Mouse (Mus musculus) kidney, postnatal 0 days (tissue): ENCODE data around the gene Krtap6-1. TPM values are rescaled to one million over a fixed set of nuclear protein-coding genes. Genes with fewer than 3 reads are reported as not detected.

Source experiments
- polyA plus RNA-seq: library from polyadenylated mRNA; unstranded; fragments of >200 nt; fragmentation: Nextera tagmentation; extraction: Ambion mirVana; gene quantifications from 2 replicates; pipeline ENCODE4 v1.2.1, GENCODE M21; 2015

Krtap6-1 gene
- polyA plus RNA-seq, 1 experiment from 2014 or later = not detected

Other genes starting within 250 kb of the Krtap6-1 start
- gene Gm20741, start 219.5 kb upstream of the Krtap6-1 start, polyA plus RNA-seq = not detected in 2 replicates
- gene Krtap15, start 211.5 kb upstream of the Krtap6-1 start, polyA plus RNA-seq = not detected in 2 replicates
- gene Krtap14, start 205.6 kb upstream of the Krtap6-1 start, polyA plus RNA-seq = not detected in 2 replicates
- gene Krtap19-1, start 162.3 kb upstream of the Krtap6-1 start, polyA plus RNA-seq = not detected in 2 replicates
- gene Krtap19-2, start 157.4 kb upstream of the Krtap6-1 start, polyA plus RNA-seq = not detected in 2 replicates
- not detected in 2 replicates for gene Krtap19-3, start 153.7 kb upstream of the Krtap6-1 start, polyA plus RNA-seq
- gene Krtap19-4, start 146.6 kb upstream of the Krtap6-1 start, polyA plus RNA-seq = not detected in 2 replicates
- gene Krtap19-5, start 135.2 kb upstream of the Krtap6-1 start, polyA plus RNA-seq = not detected in 2 replicates
- gene Krtap19-9b, start 99.4 kb upstream of the Krtap6-1 start, polyA plus RNA-seq = not detected in 2 replicates
- not detected in 2 replicates for gene Krtap16-3, start 68.8 kb upstream of the Krtap6-1 start, polyA plus RNA-seq
- not detected in 2 replicates for gene Krtap22-2, start 20.9 kb upstream of the Krtap6-1 start, polyA plus RNA-seq
- gene Gm10229, start 16.4 kb upstream of the Krtap6-1 start, polyA plus RNA-seq = not detected in 2 replicates
- gene Gm10228, start 9.8 kb downstream of the Krtap6-1 start, polyA plus RNA-seq = not detected in 2 replicates
- gene Krtap6-5, start 16.2 kb downstream of the Krtap6-1 start, polyA plus RNA-seq = not detected in 2 replicates
- gene 1110025L11Rik, start 32.3 kb downstream of the Krtap6-1 start, polyA plus RNA-seq = not detected in 2 replicates
- gene Krtap6-3, start 52.3 kb downstream of the Krtap6-1 start, polyA plus RNA-seq = not detected in 2 replicates
- not detected in 2 replicates for gene Gm6358, start 109.2 kb downstream of the Krtap6-1 start, polyA plus RNA-seq
- not detected in 2 replicates for gene Gm10061, start 119.4 kb downstream of the Krtap6-1 start, polyA plus RNA-seq
- gene Gm9789, start 126.3 kb downstream of the Krtap6-1 start, polyA plus RNA-seq = not detected in 2 replicates
- gene Gm7735, start 137.8 kb downstream of the Krtap6-1 start, polyA plus RNA-seq = not detected in 2 replicates
- gene 1110057P08Rik, start 143.0 kb downstream of the Krtap6-1 start, polyA plus RNA-seq = not detected in 2 replicates
- not detected in 2 replicates for gene Krtap20-2, start 174.2 kb downstream of the Krtap6-1 start, polyA plus RNA-seq